Mouse (Mus musculus) forebrain, embryonic 11.5 days (tissue): ENCODE results near the gene Cdk5rap2. TPM values are rescaled to one million over a fixed set of nuclear protein-coding genes. Genes with fewer than 3 reads are reported as not detected.

Source experiments
- ATAC-seq: fragments of 200-750 bp; cut with Nextera tagmentation; replicated peaks from 2 replicates; pipeline ENCODE4 v1.8.0; 2017; ENCODE audit warnings: moderate TSS enrichment; ENCODE audit not compliant: low FRiP score
- DNase-seq: peaks from one replicate; pipeline ENCODE4 v3.0.0-alpha.2; 2017; ENCODE audit warnings: low spot score
- H3K27ac ChIP-seq: fragments of 300-500 bp; sonication (generic); 2 replicates; pipeline ENCODE4 v1.5.1; 2014; ENCODE audit warnings: low read depth, low read length
- H3K27me3 ChIP-seq: fragments of 300-500 bp; sonication (generic); 2 replicates; pipeline ENCODE4 v1.6.1; 2014; ENCODE audit warnings: mild to moderate bottlenecking, low read length, mixed read lengths; ENCODE audit not compliant: control insufficient read depth, insufficient read depth
- H3K36me3 ChIP-seq: fragments of 300-500 bp; sonication (generic); 2 replicates; pipeline ENCODE4 v1.6.1; 2014; ENCODE audit warnings: mild to moderate bottlenecking, low read length, moderate library complexity, mixed read lengths; ENCODE audit not compliant: control insufficient read depth, insufficient read depth
- H3K4me1 ChIP-seq: fragments of 300-500 bp; sonication (generic); replicated peaks from 2 replicates; pipeline ENCODE4 v1.6.1; 2014; ENCODE audit warnings: low read length, mixed read lengths; ENCODE audit not compliant: control insufficient read depth, insufficient read depth
- H3K4me2 ChIP-seq: fragments of 300-500 bp; sonication (generic); 2 replicates; pipeline ENCODE4 v1.6.1; 2014; ENCODE audit warnings: low read depth, mild to moderate bottlenecking, low read length, moderate library complexity, mixed read lengths; ENCODE audit not compliant: severe bottlenecking
- H3K4me3 ChIP-seq: fragments of 300-500 bp; sonication (generic); 2 replicates; pipeline ENCODE4 v1.5.1; 2014; ENCODE audit warnings: low read depth, low read length
- H3K9ac ChIP-seq: fragments of 300-500 bp; sonication (generic); 2 replicates; pipeline ENCODE4 v1.6.1; 2014; ENCODE audit warnings: low read length
- H3K9me3 ChIP-seq: fragments of 300-500 bp; sonication (generic); 2 replicates; pipeline ENCODE4 v1.6.1; 2016; ENCODE audit warnings: low read length, mixed read lengths; ENCODE audit not compliant: control insufficient read depth
- WGBS: fragments of 180-500 bp; shearing (Covaris S2); extraction: QIAGEN DNeasy Blood & Tissue Kit; methylation state at CpG from one replicate; pipeline ENCODE4 v1.1.7; 2014; 5-methylcytosine and 5-hydroxymethylcytosine counted together
- polyA plus RNA-seq: library from polyadenylated mRNA; unstranded; fragments of >200 nt; fragmentation: Nextera tagmentation; extraction: Ambion mirVana; gene quantifications from 2 replicates; pipeline ENCODE4 v1.2.1, GENCODE M21; 2014

Cdk5rap2 gene
- polyA plus RNA-seq, 1 experiment from 2014 or later = 25.6 TPM

- WGBS = 74% methylated on average over 4 of the region's 4 CpGs
- no peak overlapping the region for H3K4me3 ChIP-seq
- H3K9ac ChIP-seq = no peak overlapping the region
- no peak overlapping the region for H3K4me2 ChIP-seq
- peak; percentile 39; the same call in 1 of the 2 replicates for ATAC-seq
- H3K9me3 ChIP-seq = no peaks in the 10 kb centered on the region
- DNase-seq = peak; percentile 18
- H3K36me3 ChIP-seq = no peaks in the 10 kb centered on the region
- no peak overlapping the region for H3K27ac ChIP-seq
- no peaks in the 10 kb centered on the region for H3K27me3 ChIP-seq
- H3K4me1 ChIP-seq = no peaks in the 10 kb centered on the region
Measured at GRCm38 (mm10) chr4:70377359-70377758, 32.9 kb downstream of the Cdk5rap2 start.

GRCm38 (mm10) chr4:70365061-70365858 lies 45.0 kb downstream of the Cdk5rap2 start:
- WGBS = 44% methylated on average over 11 of the region's 11 CpGs
- no peak overlapping the region for H3K27ac ChIP-seq
- H3K4me2 ChIP-seq = no peak overlapping the region
- DNase-seq (no peak), ATAC-seq (peak; percentile 82)
- no peaks in the 10 kb centered on the region; the same call in 1 of the 2 replicates for H3K36me3 ChIP-seq
- H3K9me3 ChIP-seq = no peaks in the 10 kb centered on the region
- H3K4me3 ChIP-seq = no peak overlapping the region
- H3K4me1 ChIP-seq = no peaks in the 10 kb centered on the region
- H3K9ac ChIP-seq = no peak overlapping the region
- no peaks in the 10 kb centered on the region for H3K27me3 ChIP-seq

- Histone ChIP-seq H3K9me3 (no peaks in the 10 kb centered on the region), H3K4me3 (no peak overlapping the region), H3K4me2 (no peak overlapping the region), H3K27me3 (no peaks in the 10 kb centered on the region), H3K4me1 (no peaks in the 10 kb centered on the region), H3K36me3 (no peaks in the 10 kb centered on the region; the same call in 1 of the 2 replicates), H3K9ac (no peak overlapping the region), H3K27ac (no peak overlapping the region)
- DNase-seq = peak; percentile 5
- 69% methylated on average over 4 of the region's 4 CpGs for WGBS
- ATAC-seq = no peak
Measured at GRCm38 (mm10) chr4:70361366-70361765, 48.9 kb downstream of the Cdk5rap2 start.

GRCm38 (mm10) chr4:70355659-70356350 lies 54.4 kb downstream of the Cdk5rap2 start:
- Histone ChIP-seq H3K4me1 (no peaks in the 10 kb centered on the region), H3K4me2 (no peak overlapping the region), H3K36me3 (no peaks in the 10 kb centered on the region; the same call in 1 of the 2 replicates), H3K27me3 (no peaks in the 10 kb centered on the region), H3K9me3 (no peaks in the 10 kb centered on the region), H3K27ac (no peak overlapping the region), H3K9ac (no peak overlapping the region), H3K4me3 (no peak overlapping the region)
- ATAC-seq = peak; percentile 77
- 75% methylated on average over 9 of the region's 9 CpGs for WGBS
- no peak for DNase-seq

GRCm38 (mm10) chr4:70354448-70354847 lies 55.8 kb downstream of the Cdk5rap2 start:
- H3K4me3 ChIP-seq = no peak overlapping the region
- no peaks in the 10 kb centered on the region for H3K9me3 ChIP-seq
- no peak overlapping the region for H3K9ac ChIP-seq
- WGBS = 92% methylated on average over 14 of the region's 14 CpGs
- no peaks in the 10 kb centered on the region for H3K4me1 ChIP-seq
- ATAC-seq (no peak), DNase-seq (peak; percentile 46)
- no peak overlapping the region for H3K27ac ChIP-seq
- H3K27me3 ChIP-seq = no peaks in the 10 kb centered on the region
- H3K36me3 ChIP-seq = no peaks in the 10 kb centered on the region; the same call in 1 of the 2 replicates
- no peak overlapping the region for H3K4me2 ChIP-seq

GRCm38 (mm10) chr4:70353656-70354055 lies 56.6 kb downstream of the Cdk5rap2 start:
- H3K4me1 ChIP-seq = no peaks in the 10 kb centered on the region
- WGBS = 86% methylated on average over 3 of the region's 3 CpGs
- no peak overlapping the region for H3K27ac ChIP-seq
- H3K27me3 ChIP-seq = no peaks in the 10 kb centered on the region
- ATAC-seq (no peak), DNase-seq (peak; percentile 31)
- no peak overlapping the region for H3K4me3 ChIP-seq
- no peak overlapping the region for H3K4me2 ChIP-seq
- H3K9me3 ChIP-seq = no peaks in the 10 kb centered on the region
- H3K9ac ChIP-seq = no peak overlapping the region
- H3K36me3 ChIP-seq = no peaks in the 10 kb centered on the region; the same call in 1 of the 2 replicates

GRCm38 (mm10) chr4:70335444-70336144 lies 74.6 kb downstream of the Cdk5rap2 start:
- H3K4me2 ChIP-seq = no peak overlapping the region
- H3K27ac ChIP-seq = no peak overlapping the region
- H3K4me1 ChIP-seq = 0 out of 2 replicates have a peak, but pooled peaks cover 2% of the 10 kb centered on the region
- H3K9me3 ChIP-seq = no peaks in the 10 kb centered on the region
- 74% methylated on average over 11 of the region's 11 CpGs for WGBS
- H3K36me3 ChIP-seq = no peaks in the 10 kb centered on the region
- no peak overlapping the region for H3K9ac ChIP-seq
- DNase-seq (peak; percentile 22), ATAC-seq (no peak)
- no peaks in the 10 kb centered on the region for H3K27me3 ChIP-seq
- no peak overlapping the region for H3K4me3 ChIP-seq

GRCm38 (mm10) chr4:70334995-70335394 lies 75.2 kb downstream of the Cdk5rap2 start:
- H3K4me2 ChIP-seq = no peak overlapping the region
- no peak overlapping the region for H3K4me3 ChIP-seq
- no peaks in the 10 kb centered on the region for H3K27me3 ChIP-seq
- DNase-seq (peak; percentile 24), ATAC-seq (no peak)
- no peaks in the 10 kb centered on the region for H3K9me3 ChIP-seq
- H3K36me3 ChIP-seq = no peaks in the 10 kb centered on the region
- WGBS = 82% methylated on average over 4 of the region's 4 CpGs
- H3K4me1 ChIP-seq = 0 out of 2 replicates have a peak, but pooled peaks cover 2% of the 10 kb centered on the region
- no peak overlapping the region for H3K9ac ChIP-seq
- no peak overlapping the region for H3K27ac ChIP-seq
